Mouse (Mus musculus) fibroblast of lung, adult 2 months (primary cell): ENCODE data around the gene Osbpl3.

Source experiments
- DNase-seq: peaks from one replicate; pipeline ENCODE4 v3.0.0-alpha.2; 2011; ENCODE audit warnings: low read depth

Osbpl3 gene

GRCm38 (mm10) chr6:50371501-50372086 is 84.4 kb downstream of the Osbpl3 start:
- DNase-seq, result no peak

- DNase-seq, result no peak
These were observed 87.3 kb downstream of the Osbpl3 start for GRCm38 (mm10) chr6:50368502-50369292.

- DNase-seq, result no peak
These were observed 88.2 kb downstream of the Osbpl3 start for GRCm38 (mm10) chr6:50367836-50368235.

GRCm38 (mm10) chr6:50366724-50367123 is 89.3 kb downstream of the Osbpl3 start:
- no peak for DNase-seq

- DNase-seq, result no peak
These were observed 89.7 kb downstream of the Osbpl3 start for GRCm38 (mm10) chr6:50366319-50366718.

GRCm38 (mm10) chr6:50364364-50364763 is 91.6 kb downstream of the Osbpl3 start:
- no peak for DNase-seq

GRCm38 (mm10) chr6:50363385-50363784 is 92.6 kb downstream of the Osbpl3 start:
- DNase-seq, result no peak

GRCm38 (mm10) chr6:50362704-50363261 is 93.2 kb downstream of the Osbpl3 start:
- no peak for DNase-seq

- no peak for DNase-seq
These were observed 93.8 kb downstream of the Osbpl3 start for GRCm38 (mm10) chr6:50362196-50362595.

- peak; percentile 61 for DNase-seq
These were observed 97.8 kb downstream of the Osbpl3 start for GRCm38 (mm10) chr6:50358104-50358679.

- DNase-seq, result peak; percentile 39
These were observed 101.0 kb downstream of the Osbpl3 start for GRCm38 (mm10) chr6:50354688-50355660.

- no peak for DNase-seq
These were observed 103.2 kb downstream of the Osbpl3 start for GRCm38 (mm10) chr6:50352812-50353211.

- DNase-seq, result no peak
These were observed 105.1 kb downstream of the Osbpl3 start for GRCm38 (mm10) chr6:50350911-50351310.

- no peak for DNase-seq
These were observed 107.4 kb downstream of the Osbpl3 start for GRCm38 (mm10) chr6:50348619-50349018.

GRCm38 (mm10) chr6:50346204-50346603 is 109.8 kb downstream of the Osbpl3 start:
- DNase-seq, result no peak

GRCm38 (mm10) chr6:50340226-50340906 is 115.6 kb downstream of the Osbpl3 start:
- DNase-seq, result no peak

- DNase-seq, result no peak
These were observed 118.6 kb downstream of the Osbpl3 start for GRCm38 (mm10) chr6:50337431-50337830.

GRCm38 (mm10) chr6:50336376-50336775 is 119.6 kb downstream of the Osbpl3 start:
- no peak for DNase-seq

GRCm38 (mm10) chr6:50334846-50335821 is 120.9 kb downstream of the Osbpl3 start:
- DNase-seq, result no peak

- DNase-seq, result no peak
These were observed 122.7 kb downstream of the Osbpl3 start for GRCm38 (mm10) chr6:50333346-50333745.
